Mouse (Mus musculus) cerebellum, adult 11-12 months (tissue): ENCODE results near the gene Zscan29.
"Not testable (repeated sequence)": the region's sequence is repeated elsewhere in the genome, so short reads cannot be mapped to it uniquely, and the experiment has no call there.

Source experiments
- DNase-seq: peaks from one replicate; pipeline ENCODE4 v3.0.0; 2022

Gene Zscan29

GRCm38 (mm10) chr2:121132822-121133221 lies 38.1 kb downstream of the Zscan29 start:
- DNase-seq, result no peak

- DNase-seq, result no peak
Measured at GRCm38 (mm10) chr2:121128865-121129620, 41.9 kb downstream of the Zscan29 start.

- no peak for DNase-seq
Measured at GRCm38 (mm10) chr2:121127536-121127935, 43.4 kb downstream of the Zscan29 start.

- DNase-seq, result not testable (repeated sequence)
Measured at GRCm38 (mm10) chr2:121126302-121126701, 44.6 kb downstream of the Zscan29 start.

DNA sequence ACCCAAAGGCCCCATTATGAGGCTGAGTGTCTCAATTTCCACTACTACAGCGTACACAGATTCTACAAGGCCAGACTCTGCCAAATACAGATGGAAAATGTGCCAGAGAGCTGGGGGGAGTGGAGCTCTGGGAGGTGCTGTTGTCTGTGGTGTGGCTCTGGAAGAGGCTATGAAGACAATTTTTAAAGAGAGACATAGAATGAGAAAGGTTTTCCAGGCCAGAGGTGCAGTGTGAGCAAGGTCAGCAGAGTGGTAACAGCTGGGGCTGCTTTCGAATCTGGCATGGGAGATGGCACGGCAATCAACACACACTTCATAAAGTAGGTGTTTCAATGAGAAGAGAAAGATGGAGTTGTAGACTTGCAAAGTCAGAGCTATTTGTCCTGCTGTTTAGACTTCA lies 51.7 kb downstream of the Zscan29 start:
- DNase-seq, result no peak

- no peak for DNase-seq
Measured at GRCm38 (mm10) chr2:121115418-121115817, 55.5 kb downstream of the Zscan29 start.

DNA sequence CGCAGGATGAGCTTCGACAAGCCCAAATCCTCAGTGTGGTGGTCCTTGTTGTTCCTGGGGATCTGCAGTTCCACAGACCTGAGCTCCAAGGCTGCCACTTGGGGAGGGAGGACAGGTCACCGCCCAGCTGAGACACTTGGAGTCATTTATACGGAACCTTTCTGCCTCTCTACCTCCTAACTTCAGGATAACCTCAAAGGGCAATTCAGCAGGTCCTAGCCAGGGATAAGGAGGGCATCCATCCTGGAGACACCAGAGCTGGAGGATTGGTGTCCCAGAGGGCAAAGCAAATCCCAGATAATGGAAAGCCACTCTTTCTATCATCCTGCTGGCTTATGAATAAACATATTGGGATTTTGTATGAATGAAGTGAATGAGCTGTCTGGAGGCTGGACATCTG lies 61.2 kb downstream of the Zscan29 start, which contains the start of gene Tgm7:
Gene Tgm7 (minus strand): TSS at position 101 of the 400 bp plus-strand sequence.
- DNase-seq, result no peak
